Mouse (Mus musculus): ENCODE measurements around the gene Dcps.
"Not testable (repeated sequence)": the region's sequence is repeated elsewhere in the genome, so short reads cannot be mapped to it uniquely, and the experiment has no call there.

Dcps gene

GRCm38 (mm10) chr9:35176124-35176659 lies 331 bp upstream of the Dcps start:
- no peak for DNase-seq

DNA sequence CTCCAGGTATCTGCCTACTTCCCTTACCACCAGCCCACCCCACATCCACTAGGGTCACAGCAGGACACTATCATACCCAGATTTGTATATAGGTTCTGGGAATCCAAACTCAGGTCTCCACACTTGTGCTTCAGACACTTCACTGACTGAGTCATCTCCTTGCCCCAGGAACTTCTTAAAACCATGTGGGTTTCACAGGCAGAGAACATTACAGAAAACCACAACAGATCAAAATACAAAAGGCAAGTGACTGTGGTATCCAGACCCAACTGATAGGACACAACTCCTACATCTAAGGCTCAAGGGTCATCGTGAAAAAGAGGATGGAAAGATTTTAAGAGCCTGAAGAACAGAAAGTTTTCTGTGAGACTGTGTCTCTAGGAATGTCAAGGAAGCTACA lies 2.5 kb downstream of the Dcps start:
- DNase-seq, result no peak

DNA sequence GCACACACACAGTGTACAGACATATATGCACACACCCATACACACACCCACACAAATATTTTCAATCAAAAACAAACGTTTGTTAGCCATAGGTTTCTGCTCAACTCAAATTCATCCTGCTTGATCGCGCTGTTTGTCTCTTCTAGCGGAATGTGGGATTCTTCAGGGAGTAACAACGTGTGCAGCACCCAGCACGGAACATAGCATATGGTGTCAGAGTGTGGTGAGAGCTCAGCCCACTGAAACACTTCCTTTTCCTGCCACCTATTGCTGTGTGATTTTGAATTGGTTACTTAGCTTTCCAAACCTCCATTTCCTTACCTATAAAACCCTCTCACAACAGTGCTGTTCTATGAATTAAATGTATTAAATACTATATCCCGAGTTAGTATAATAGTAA lies 5.8 kb downstream of the Dcps start:
- DNase-seq, result no peak

- no peak for DNase-seq
These were observed 8.8 kb downstream of the Dcps start for GRCm38 (mm10) chr9:35166798-35167635.

GRCm38 (mm10) chr9:35166144-35166797 lies 9.6 kb downstream of the Dcps start:
- no peak for DNase-seq

- DNase-seq, result no peak
These were observed 11.6 kb downstream of the Dcps start for GRCm38 (mm10) chr9:35164142-35164874.

- peak; percentile 74 for DNase-seq
These were observed 12.7 kb downstream of the Dcps start for GRCm38 (mm10) chr9:35163011-35163690.

- no peak for DNase-seq
These were observed 14.1 kb downstream of the Dcps start for GRCm38 (mm10) chr9:35161721-35162120.

- no peak for DNase-seq
These were observed 15.2 kb downstream of the Dcps start for GRCm38 (mm10) chr9:35160662-35161061.

DNA sequence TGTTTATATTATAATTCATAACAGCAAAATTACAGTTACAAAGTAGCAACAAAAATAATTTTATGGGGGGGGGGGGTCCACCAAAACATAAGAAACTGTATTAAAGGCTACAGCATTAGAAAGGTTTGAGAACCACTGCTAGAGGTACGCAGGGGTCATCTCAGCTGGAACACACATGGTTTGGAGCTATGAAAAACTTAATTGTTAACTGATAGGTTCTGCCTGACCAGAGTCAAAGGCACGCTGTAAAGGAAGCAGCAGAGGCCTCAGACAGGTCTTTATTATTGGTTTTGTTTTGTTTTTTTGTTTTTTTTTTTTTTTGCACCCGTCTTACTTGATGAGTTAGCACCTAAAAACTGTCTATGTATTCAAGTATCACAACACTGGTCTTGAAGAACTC lies 17.4 kb downstream of the Dcps start:
- DNase-seq, result no peak

DNA sequence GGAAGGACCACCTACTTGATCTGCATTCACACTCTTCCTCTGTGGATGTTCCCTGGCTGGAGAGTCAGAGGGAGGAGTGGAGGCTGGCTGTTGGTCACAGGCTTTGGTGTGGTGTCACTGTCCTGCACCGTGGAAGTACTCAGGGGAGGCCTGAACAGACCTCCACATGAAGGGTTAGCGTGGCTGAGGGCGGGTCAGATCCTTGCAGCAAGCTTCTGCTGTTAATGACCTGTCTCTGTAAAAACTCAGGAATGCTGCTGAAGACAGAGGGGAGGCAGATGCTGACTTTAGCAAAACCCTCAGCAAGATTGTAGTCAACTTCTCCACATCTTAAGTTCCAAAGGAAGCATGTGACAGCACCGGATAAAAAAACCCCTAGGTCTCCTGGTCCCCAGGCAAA lies 19.0 kb downstream of the Dcps start:
- no peak for DNase-seq

DNA sequence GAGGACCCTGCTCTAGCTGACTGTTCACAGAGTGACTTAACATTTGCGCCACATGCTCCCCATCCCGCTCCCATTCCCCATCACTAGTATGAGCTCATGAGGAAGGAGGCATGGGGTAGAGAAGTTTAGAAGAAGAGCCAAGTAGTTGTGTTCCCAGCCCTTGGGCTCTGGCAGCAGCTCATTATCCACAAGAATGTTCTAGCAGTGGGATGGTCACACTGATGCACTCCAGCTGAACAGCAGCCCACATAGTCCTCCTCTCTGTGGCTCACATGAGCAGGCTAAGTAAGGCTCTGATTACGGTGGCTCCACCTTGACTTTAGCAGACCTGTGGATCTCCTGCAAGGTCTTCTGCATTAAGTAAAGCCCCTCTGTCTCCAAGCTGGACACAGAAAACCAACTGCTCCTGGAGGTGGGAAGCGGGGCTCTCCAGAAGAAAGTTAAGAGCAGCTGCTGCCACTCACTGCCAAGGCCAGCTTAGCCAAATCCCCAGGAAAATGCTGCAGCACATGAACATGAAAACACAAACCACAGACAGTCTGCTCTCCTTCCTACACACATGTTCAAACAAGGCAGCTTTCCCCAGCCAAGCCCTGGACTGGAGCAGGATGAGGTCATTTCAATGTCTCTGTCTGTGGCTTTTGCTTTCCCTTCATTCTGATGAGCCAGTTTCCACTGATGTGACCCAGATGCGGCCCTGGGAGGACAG lies 19.7 kb downstream of the Dcps start:
- no peak for DNase-seq

DNA sequence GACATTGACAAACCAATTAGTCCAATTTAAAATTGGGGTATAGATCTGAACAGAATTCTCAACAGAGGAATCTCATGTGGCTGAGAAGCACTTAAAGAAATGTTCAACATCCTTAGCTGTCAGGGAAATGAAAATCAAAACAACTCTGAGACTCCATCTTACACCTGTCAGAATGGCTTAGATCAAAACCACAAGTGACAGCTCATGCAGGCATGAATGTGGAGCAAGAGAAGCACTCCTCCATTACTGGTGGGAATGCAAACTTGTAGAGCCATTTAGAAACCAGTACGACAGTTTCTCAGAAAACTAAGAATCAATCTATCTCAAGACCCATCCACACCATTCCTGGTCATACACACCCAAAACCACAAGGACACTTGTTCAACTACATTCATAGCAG lies 22.9 kb downstream of the Dcps start:
- DNase-seq, result no peak

DNA sequence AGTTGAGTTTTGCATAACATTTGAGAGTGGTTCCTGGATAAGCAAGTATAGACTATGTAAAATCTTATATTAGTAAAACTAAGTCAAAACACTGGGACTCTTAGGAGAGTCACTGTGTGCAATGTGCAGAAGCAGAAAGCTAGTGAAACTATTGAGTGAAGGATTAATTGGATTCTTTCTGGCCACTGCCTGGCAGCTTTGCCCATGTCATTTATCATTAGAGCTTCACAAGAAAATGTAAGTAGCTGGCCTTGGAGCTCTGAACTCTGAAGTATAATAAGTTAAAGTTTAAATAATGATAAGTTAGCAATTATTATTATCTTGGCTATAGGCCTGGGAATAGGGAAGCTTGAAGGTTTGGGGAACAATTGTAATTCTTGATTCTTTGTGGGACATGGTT lies 27.0 kb downstream of the Dcps start:
- DNase-seq, result not testable (repeated sequence)

DNA sequence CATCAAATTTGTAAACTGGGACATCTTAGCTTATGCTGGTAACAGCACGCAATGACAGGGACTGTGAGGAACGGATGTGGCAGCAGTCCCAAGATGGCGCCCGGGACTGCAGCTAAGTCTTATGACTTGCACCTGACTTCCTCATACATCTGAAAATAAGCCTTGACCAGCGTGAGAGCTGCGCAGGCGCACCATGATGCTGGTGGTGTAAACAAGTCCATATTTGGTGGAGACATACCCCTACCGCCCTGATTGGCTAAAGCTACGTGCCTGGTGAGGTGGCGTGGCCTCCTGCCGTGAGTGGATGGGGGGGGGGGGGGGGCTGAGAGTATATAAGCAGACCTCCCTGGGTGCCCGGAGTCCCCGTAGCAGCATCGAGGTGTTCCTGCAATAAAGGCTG lies 28.6 kb downstream of the Dcps start:
- not testable (repeated sequence) for DNase-seq

DNA sequence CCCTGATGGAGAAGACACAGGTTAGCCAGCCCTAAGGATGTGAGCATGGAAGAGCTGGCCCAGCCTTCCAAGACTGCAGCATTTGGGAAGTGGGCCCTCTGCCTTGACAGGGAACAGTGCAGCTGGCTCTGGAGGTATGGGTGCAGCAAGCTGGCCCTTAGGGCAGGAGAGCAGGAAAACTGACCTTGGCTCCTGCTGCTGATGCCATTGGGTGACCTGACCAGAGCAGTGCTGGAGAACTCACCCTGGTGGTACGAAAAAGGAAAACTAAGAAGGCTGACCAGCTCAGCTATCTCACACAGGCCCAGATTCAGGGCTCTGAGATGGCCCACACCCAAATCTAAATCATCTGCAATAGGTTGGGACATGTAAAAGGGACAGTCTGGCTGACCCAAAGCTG lies 30.0 kb downstream of the Dcps start:
- no peak for DNase-seq

- no peak for DNase-seq
These were observed 30.7 kb downstream of the Dcps start for GRCm38 (mm10) chr9:35145118-35145517.

- no peak for DNase-seq
These were observed 33.6 kb downstream of the Dcps start for GRCm38 (mm10) chr9:35142221-35142620.

- DNase-seq, result no peak
These were observed 36.6 kb downstream of the Dcps start for GRCm38 (mm10) chr9:35139231-35139744.

- DNase-seq, result no peak
These were observed 37.8 kb downstream of the Dcps start for GRCm38 (mm10) chr9:35138029-35138428.

DNA sequence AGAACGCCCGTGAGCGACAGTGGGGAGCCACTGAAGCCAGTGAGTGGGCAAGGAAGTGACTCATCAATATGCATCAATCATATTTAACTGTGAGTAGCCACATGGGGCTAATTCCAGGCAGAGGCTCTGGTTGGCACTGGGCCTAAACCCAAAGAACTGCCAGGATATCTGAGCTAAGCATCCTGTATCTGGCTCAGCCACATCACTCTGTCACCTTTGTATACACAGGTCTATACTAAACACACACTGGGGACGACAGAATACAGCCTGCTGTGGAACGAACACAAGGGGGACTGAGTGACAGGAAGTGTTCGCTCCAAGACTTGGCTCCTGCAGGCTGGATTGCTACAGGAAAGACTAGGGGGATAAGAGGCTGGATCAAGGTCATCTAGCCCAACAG lies 40.3 kb downstream of the Dcps start:
- DNase-seq, result no peak

Measured in cerebellum, adult 8-10 months (tissue).